Mouse (Mus musculus) left cerebral cortex, adult 2 months (tissue): ENCODE measurements at regions not wholly inside any gene's neighbourhood (a gene's known extent, or its start where the extent isn't known, plus 50 kb on each side); places are given as distances from the start of the nearest gene placed in this dataset.

Experiments
- DNase-seq, 2 experiments: peaks; one replicate each; pipeline ENCODE4 v3.0.0; 2021 to 2022; ENCODE audit warnings: low spot score in 2 of 2, mixed read lengths in 1 of 2; ENCODE audit errors: extremely low spot score in 1 of 2
- H3K27ac ChIP-seq: fragments of 200-600 bp; 2 replicates; pipeline ENCODE4 v1.8.1; 2022
- H3K4me3 ChIP-seq: fragments of 200-600 bp; 2 replicates; pipeline ENCODE4 v1.8.1; 2022
- CTCF ChIP-seq: fragments of 200-600 bp; IDR thresholded peaks from 2 replicates; pipeline ENCODE4 v1.8.1; 2022; ENCODE audit warnings: antibody characterized with exemption, mild to moderate bottlenecking, moderate library complexity
- intact Hi-C: fragments of 180-260 bp; cut with DNase I; formaldehyde crosslinking; loops from one replicate; pipeline ENCODE4 v1.15.1; 2025

- no peak overlapping the region for H3K4me3 ChIP-seq
- intact Hi-C loops, result no loop called here
Observed at GRCm38 (mm10) chr6:52473042-52473589, 159.8 kb downstream of the Evx1 start.

GRCm38 (mm10) chr6:52473924-52474323, 160.6 kb downstream of the Evx1 start:
- no peak for DNase-seq
- H3K4me3 ChIP-seq, result no peak overlapping the region
- TF ChIP-seq CTCF, result no peak
- H3K27ac ChIP-seq, result no peak overlapping the region
- intact Hi-C loops, result no loop called here

More at GRCm38 (mm10) chr6:52473042-52473589, 159.8 kb downstream of the Evx1 start:
- no peak overlapping the region for H3K27ac ChIP-seq
- TF ChIP-seq CTCF, result no peak
- DNase-seq, result no peak

GRCm38 (mm10) chr6:52475676-52476075, 162.4 kb downstream of the Evx1 start:
- H3K27ac ChIP-seq, result no peak overlapping the region
- no peak for TF ChIP-seq CTCF
- DNase-seq, result no peak
- no peak overlapping the region for H3K4me3 ChIP-seq
- intact Hi-C loops, result no loop called here

DNA sequence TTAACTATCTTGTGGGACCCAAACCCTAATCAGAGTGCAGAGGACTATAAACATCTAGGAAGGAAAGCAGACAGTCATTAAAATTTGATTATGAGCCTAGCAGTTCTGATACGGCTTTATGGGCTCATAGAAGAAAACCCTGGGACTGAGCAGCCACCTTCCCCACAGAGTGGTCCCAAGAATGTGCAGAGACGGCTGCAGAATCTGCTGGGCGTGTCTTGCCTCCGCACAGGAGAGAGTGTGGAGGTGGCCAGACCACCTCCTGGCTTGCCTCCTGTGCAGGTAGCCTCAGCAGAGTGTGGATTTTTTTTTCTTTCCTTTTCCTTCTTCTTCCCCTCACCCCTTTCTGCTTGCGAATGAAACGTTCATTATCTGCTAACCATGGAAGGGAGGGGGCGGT, 163.3 kb downstream of the Hibadh start:
- intact Hi-C loops, result no loop called here
- Histone ChIP-seq H3K27ac (no peak overlapping the region), H3K4me3 (no peak overlapping the region)
- DNase-seq, result no peak
- no peak for TF ChIP-seq CTCF

- H3K27ac ChIP-seq, result no peak overlapping the region
Observed at GRCm38 (mm10) chr6:52477380-52477779, 162.8 kb downstream of the Hibadh start.

GRCm38 (mm10) chr6:52478624-52479023, 161.6 kb downstream of the Hibadh start:
- no peak overlapping the region for H3K27ac ChIP-seq
- TF ChIP-seq CTCF, result no peak
- no peak for DNase-seq
- intact Hi-C loops, result no loop called here
- H3K4me3 ChIP-seq, result no peak overlapping the region

More at GRCm38 (mm10) chr6:52477380-52477779, 162.8 kb downstream of the Hibadh start:
- intact Hi-C loops, result no loop called here
- no peak for TF ChIP-seq CTCF
- no peak for DNase-seq
- no peak overlapping the region for H3K4me3 ChIP-seq

DNA sequence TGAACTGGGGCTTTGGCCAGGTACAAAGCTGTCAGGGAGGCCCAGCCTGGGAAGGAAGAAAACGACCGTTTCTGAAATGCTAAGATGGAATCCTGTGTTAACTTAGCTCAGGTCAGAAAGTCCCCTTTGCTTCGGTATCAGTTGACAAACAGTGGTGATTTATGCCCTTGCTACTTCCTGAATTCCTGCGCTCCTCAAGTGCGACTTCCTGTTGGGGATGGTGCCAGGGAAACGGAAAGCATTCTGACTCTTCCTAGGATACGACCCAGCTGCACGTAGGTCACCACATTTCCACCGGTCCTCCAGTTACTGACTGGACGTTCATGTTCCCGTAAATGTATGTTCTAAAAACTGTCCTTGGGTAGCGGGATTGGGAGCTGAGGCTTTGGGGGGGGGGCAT, 161.0 kb downstream of the Hibadh start:
- no peak for DNase-seq
- Histone ChIP-seq H3K27ac (no peak overlapping the region), H3K4me3 (no peak overlapping the region)
- TF ChIP-seq CTCF, result no peak
- intact Hi-C loops, result no loop called here

DNA sequence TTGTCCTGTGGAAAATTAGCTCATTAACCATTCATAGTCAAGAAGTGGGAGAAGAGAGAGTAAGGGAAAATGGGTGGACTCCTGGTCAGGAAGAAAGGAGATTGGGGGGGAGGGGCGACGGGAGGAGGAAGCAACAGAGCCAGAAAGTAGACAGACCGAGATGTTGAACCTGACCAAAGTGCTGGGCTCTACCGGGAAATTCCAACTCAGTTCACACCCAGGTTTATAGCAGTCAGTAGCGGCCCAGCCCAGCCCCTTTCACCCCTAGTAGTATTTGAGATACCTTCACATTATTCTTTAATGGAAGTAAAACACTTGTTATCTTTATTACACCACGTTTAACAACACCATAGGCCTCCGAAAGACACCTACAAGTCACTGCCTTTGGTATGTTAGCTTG, 158.2 kb downstream of the Hibadh start:
- no peak for TF ChIP-seq CTCF
- no peak for DNase-seq
- no peak overlapping the region for H3K27ac ChIP-seq
- no peak overlapping the region for H3K4me3 ChIP-seq
- intact Hi-C loops, result loop anchor here (10.0 kb wide), 1 partner anchor 1373 kb away; no protein-coding TSS in a partner anchor

- intact Hi-C loops, result loop anchor here (10.0 kb wide), 1 partner anchor 1369 kb away; no protein-coding TSS in a partner anchor
- no peak overlapping the region for H3K4me3 ChIP-seq
- DNase-seq, result no peak
- TF ChIP-seq CTCF, result no peak
- H3K27ac ChIP-seq, result no peak overlapping the region
Observed at GRCm38 (mm10) chr6:52486146-52486545, 154.0 kb downstream of the Hibadh start.

DNA sequence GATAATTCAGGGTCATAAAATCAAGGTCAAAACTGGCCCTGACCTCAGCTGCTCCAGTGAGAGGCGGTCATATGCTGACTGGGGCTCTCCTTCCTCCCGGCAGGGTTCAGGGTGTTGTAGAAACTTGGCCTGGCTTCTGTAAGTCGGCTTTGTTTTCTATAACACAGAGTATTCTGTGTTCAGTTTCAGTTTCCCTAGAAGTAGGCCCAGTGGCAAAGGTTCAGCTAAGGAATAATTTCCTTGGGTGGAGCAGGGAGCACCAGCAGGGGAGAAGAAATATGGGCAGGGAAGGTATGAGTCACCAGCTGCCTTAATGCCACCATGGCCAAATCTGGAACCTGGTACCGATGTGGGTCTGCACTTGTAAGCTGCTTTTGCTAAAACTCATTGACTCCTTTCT, 153.5 kb downstream of the Hibadh start:
- H3K4me3 ChIP-seq, result no peak overlapping the region
- intact Hi-C loops, result loop anchor here (10.0 kb wide), 1 partner anchor 1368 kb away; no protein-coding TSS in a partner anchor

DNA sequence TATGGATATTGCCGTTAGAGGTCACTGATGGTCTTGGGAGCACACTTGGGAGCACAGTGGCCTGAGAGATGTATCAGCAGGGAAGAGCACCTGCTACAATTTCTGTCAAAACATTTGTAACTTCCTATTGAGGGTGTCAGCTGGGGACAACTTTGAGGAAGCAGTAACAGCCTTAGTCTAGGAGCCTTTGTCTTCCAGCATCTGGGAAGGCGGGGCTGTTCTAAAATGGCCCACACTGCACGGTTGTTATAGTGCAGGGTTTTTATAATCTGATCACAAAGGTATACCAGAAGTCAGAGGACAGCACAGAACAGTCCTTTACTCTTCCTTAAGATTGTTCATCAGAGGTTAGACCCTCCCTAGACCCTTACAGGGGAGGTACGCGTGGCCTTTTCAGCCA, 152.3 kb downstream of the Hibadh start:
- TF ChIP-seq CTCF, result no peak
- Histone ChIP-seq H3K4me3 (no peak overlapping the region), H3K27ac (no peak overlapping the region)
- intact Hi-C loops, result loop anchor here (10.0 kb wide), 1 partner anchor 1367 kb away; no protein-coding TSS in a partner anchor
- DNase-seq, result no peak

More for the DNA sequence above, 153.5 kb downstream of the Hibadh start:
- TF ChIP-seq CTCF, result no peak
- no peak overlapping the region for H3K27ac ChIP-seq
- no peak for DNase-seq

DNA sequence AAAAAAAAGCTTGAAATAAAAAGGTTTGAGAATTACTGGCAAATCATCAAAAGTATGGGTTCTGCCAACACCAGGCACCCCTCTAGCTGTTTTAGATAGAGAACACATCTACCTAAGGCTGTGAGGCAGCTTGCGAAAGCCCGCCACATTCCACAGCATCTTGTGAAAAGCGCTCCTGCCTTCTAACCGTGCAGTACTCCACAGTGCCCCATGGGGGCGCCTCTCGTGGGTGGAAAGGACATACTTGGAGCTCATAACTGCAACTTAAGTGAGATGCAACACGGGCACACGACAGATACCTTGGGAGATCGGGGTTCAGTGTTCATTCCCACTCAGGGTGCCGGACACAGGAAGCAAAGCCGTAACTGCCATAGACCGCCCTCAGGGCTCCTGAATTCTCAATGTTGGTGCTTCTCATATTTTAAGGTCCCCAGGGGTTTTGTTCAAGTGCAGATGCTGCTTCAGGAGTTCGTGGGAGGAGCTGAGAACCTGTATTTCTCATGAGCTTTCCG, 149.9 kb downstream of the Hibadh start:
- intact Hi-C loops, result no loop called here
- no peak overlapping the region for H3K4me3 ChIP-seq

DNA sequence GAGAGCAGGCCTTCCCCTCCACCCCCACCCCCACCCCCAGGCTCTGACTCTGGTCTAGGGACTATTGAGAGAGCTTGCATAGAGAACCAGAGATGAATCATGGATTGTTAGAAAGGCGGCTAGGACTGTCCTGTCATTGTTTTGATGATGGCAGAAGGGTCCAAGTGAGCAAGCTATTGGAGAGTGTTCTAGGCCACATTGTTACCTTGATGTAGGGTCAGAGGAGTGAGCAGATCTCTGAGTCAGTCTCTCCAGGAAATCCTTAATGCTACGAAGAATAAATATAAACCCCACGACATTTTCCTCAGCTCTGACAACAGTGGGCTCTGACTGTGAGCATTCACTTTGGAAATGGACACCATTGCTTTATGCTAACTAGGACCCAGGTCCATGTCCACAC, 144.9 kb downstream of the Hibadh start:
- no peak for DNase-seq
- no peak overlapping the region for H3K4me3 ChIP-seq
- H3K27ac ChIP-seq, result no peak overlapping the region
- intact Hi-C loops, result no loop called here
- no peak for TF ChIP-seq CTCF

More for the DNA sequence above, 149.9 kb downstream of the Hibadh start:
- no peak for DNase-seq
- H3K27ac ChIP-seq, result no peak overlapping the region
- TF ChIP-seq CTCF, result peak; percentile 19; the same call in 1 of the 2 replicates
